Mouse (Mus musculus): ENCODE data around the gene Rad51ap2.

- TF ChIP-seq CTCF (IDR thresholded peaks at IDR 0.05; ENCODE audit: low read depth), result no peak
- no peak for TF ChIP-seq EP300 (IDR thresholded peaks at IDR 0.05; ENCODE audit: low read depth)
Measured at GRCm38 (mm10) chr12:11427396-11427795, 28.5 kb upstream of the Rad51ap2 start.
